Mouse (Mus musculus) stomach, embryonic 14.5 days (tissue): ENCODE results near the gene Zfp3. TPM values are rescaled to one million over a fixed set of nuclear protein-coding genes. Genes with fewer than 3 reads are reported as not detected.
A peak's percentile ranks its signal among the peaks of the same experiment; 100 is the strongest.

Source experiments
- ATAC-seq: fragments of 200-750 bp; cut with Nextera tagmentation; 2 replicates; pipeline ENCODE4 v1.8.0; 2017; ENCODE audit warnings: low read depth, moderate TSS enrichment; ENCODE audit not compliant: insufficient number of reproducible peaks, insufficient read depth, low FRiP score
- H3K27ac ChIP-seq: fragments of 300-500 bp; sonication (generic); 2 replicates; pipeline ENCODE4 v1.5.1; 2014; ENCODE audit warnings: mild to moderate bottlenecking, low read length, moderate library complexity, mixed read lengths
- H3K27me3 ChIP-seq: fragments of 300-500 bp; sonication (generic); 2 replicates; pipeline ENCODE4 v1.6.1; 2014; ENCODE audit warnings: low read length, control low read depth, mixed read lengths; ENCODE audit not compliant: control insufficient read depth, insufficient read depth
- H3K36me3 ChIP-seq: fragments of 300-500 bp; sonication (generic); 2 replicates; pipeline ENCODE4 v1.6.1; 2014; ENCODE audit warnings: mild to moderate bottlenecking, control low read depth, low read length, moderate library complexity, mixed read lengths; ENCODE audit not compliant: control insufficient read depth, insufficient read depth
- H3K4me1 ChIP-seq: fragments of 300-500 bp; sonication (generic); 2 replicates; pipeline ENCODE4 v1.6.1; 2014; ENCODE audit warnings: low read length, control low read depth, mixed read lengths; ENCODE audit not compliant: control insufficient read depth, insufficient read depth
- H3K4me2 ChIP-seq: fragments of 300-500 bp; sonication (generic); replicated peaks from 2 replicates; pipeline ENCODE4 v1.6.1; 2014; ENCODE audit warnings: low read depth, low read length, control low read depth
- H3K4me3 ChIP-seq: fragments of 300-500 bp; sonication (generic); 2 replicates; pipeline ENCODE4 v1.5.1; 2014; ENCODE audit warnings: low read depth, low read length, control low read depth
- H3K9ac ChIP-seq: fragments of 300-500 bp; sonication (generic); replicated peaks from 2 replicates; pipeline ENCODE4 v1.6.1; 2014; ENCODE audit warnings: low read depth, mild to moderate bottlenecking, control low read depth, low read length, moderate library complexity, mixed read lengths
- H3K9me3 ChIP-seq: fragments of 300-500 bp; sonication (generic); 2 replicates; pipeline ENCODE4 v1.6.1; 2016; ENCODE audit warnings: low read depth, low read length, control low read depth; ENCODE audit not compliant: control insufficient read depth
- WGBS: fragments of 180-500 bp; shearing (Covaris S2); extraction: QIAGEN DNeasy Blood & Tissue Kit; methylation state at CpG from one replicate; pipeline ENCODE4 v1.1.7; 2014; 5-methylcytosine and 5-hydroxymethylcytosine counted together
- polyA plus RNA-seq: library from polyadenylated mRNA; unstranded; fragments of >200 nt; fragmentation: Nextera tagmentation; extraction: Ambion mirVana; gene quantifications from 2 replicates; pipeline ENCODE4 v1.2.1, GENCODE M21; 2014

The Zfp3 gene
- 4.5 and 7.0 TPM in 2 replicates for polyA plus RNA-seq

- ATAC-seq = peak; percentile 85
- Histone ChIP-seq H3K27ac (peak within 1 kb of the TSS; percentile 80), H3K4me1 (0 out of 2 replicates have a peak, but pooled peaks cover 4% of the 10 kb centered on the region), H3K9ac (peak within 1 kb of the TSS; percentile 80), H3K36me3 (no peaks in the 10 kb centered on the region), H3K4me3 (peak within 1 kb of the TSS; percentile 69), H3K27me3 (no peaks in the 10 kb centered on the region), H3K9me3 (no peaks in the 10 kb centered on the region), H3K4me2 (peak within 1 kb of the TSS; percentile 77)
- WGBS = under 1% methylated on average over 78 of the region's 78 CpGs
These were observed at the start of gene Zfp3 for GRCm38 (mm10) chr11:70763936-70764808. Zfp3 (plus strand) TSS chr11:70764209.

- no peaks in the 10 kb centered on the region for H3K27me3 ChIP-seq
- no peak for ATAC-seq
- no peak overlapping the region for H3K27ac ChIP-seq
- no peaks in the 10 kb centered on the region for H3K4me1 ChIP-seq
- no peak overlapping the region for H3K4me3 ChIP-seq
- no peaks in the 10 kb centered on the region for H3K9me3 ChIP-seq
- H3K9ac ChIP-seq = no peak overlapping the region
- no peak overlapping the region for H3K4me2 ChIP-seq
- WGBS = 89% methylated on average over 6 of the region's 6 CpGs
- peaks cover 43% of the 10 kb centered on the region for H3K36me3 ChIP-seq
These were observed 48.2 kb upstream of the Zfp3 start for GRCm38 (mm10) chr11:70715832-70716231.

GRCm38 (mm10) chr11:70718481-70718880 is 45.5 kb upstream of the Zfp3 start:
- Histone ChIP-seq H3K9me3 (no peaks in the 10 kb centered on the region), H3K4me1 (no peaks in the 10 kb centered on the region), H3K27ac (no peak overlapping the region), H3K9ac (no peak overlapping the region), H3K27me3 (no peaks in the 10 kb centered on the region), H3K4me2 (no peak overlapping the region), H3K4me3 (no peak overlapping the region), H3K36me3 (peaks cover 47% of the 10 kb centered on the region)
- WGBS = 76% methylated on average over 5 of the region's 5 CpGs
- ATAC-seq = no peak

- H3K4me2 ChIP-seq = no peak overlapping the region
- no peaks in the 10 kb centered on the region for H3K27me3 ChIP-seq
- no peak for ATAC-seq
- H3K9ac ChIP-seq = no peak overlapping the region
- H3K4me3 ChIP-seq = no peak overlapping the region
- H3K27ac ChIP-seq = no peak overlapping the region
- peaks cover 65% of the 10 kb centered on the region for H3K36me3 ChIP-seq
- 90% methylated on average over 3 of the region's 3 CpGs for WGBS
- H3K4me1 ChIP-seq = no peaks in the 10 kb centered on the region
- H3K9me3 ChIP-seq = no peaks in the 10 kb centered on the region
These were observed 43.4 kb upstream of the Zfp3 start for GRCm38 (mm10) chr11:70720567-70720966.

GRCm38 (mm10) chr11:70721072-70721471 is 42.9 kb upstream of the Zfp3 start:
- Histone ChIP-seq H3K36me3 (peaks cover 70% of the 10 kb centered on the region), H3K4me1 (no peaks in the 10 kb centered on the region)

GRCm38 (mm10) chr11:70724706-70725105 is 39.3 kb upstream of the Zfp3 start:
- Histone ChIP-seq H3K4me2 (no peak overlapping the region), H3K4me3 (no peak overlapping the region), H3K27me3 (no peaks in the 10 kb centered on the region), H3K9me3 (no peaks in the 10 kb centered on the region), H3K4me1 (no peaks in the 10 kb centered on the region), H3K36me3 (peaks cover 70% of the 10 kb centered on the region), H3K27ac (no peak overlapping the region), H3K9ac (no peak overlapping the region)
- ATAC-seq = no peak
- 90% methylated on average over 9 of the region's 9 CpGs for WGBS

More at GRCm38 (mm10) chr11:70721072-70721471, 42.9 kb upstream of the Zfp3 start:
- H3K27me3 ChIP-seq = no peaks in the 10 kb centered on the region
- H3K9ac ChIP-seq = no peak overlapping the region
- no peak overlapping the region for H3K4me2 ChIP-seq
- ATAC-seq = no peak
- no peaks in the 10 kb centered on the region for H3K9me3 ChIP-seq
- WGBS = 92% methylated on average over 3 of the region's 3 CpGs
- H3K27ac ChIP-seq = no peak overlapping the region
- H3K4me3 ChIP-seq = no peak overlapping the region

- no peak overlapping the region for H3K9ac ChIP-seq
- H3K9me3 ChIP-seq = no peaks in the 10 kb centered on the region
- H3K36me3 ChIP-seq = peaks cover 59% of the 10 kb centered on the region
- 98% methylated on average over 2 of the region's 2 CpGs for WGBS
- H3K4me2 ChIP-seq = no peak overlapping the region
- H3K27me3 ChIP-seq = no peaks in the 10 kb centered on the region
- no peak overlapping the region for H3K4me3 ChIP-seq
- ATAC-seq = no peak
- H3K27ac ChIP-seq = no peak overlapping the region
- no peaks in the 10 kb centered on the region for H3K4me1 ChIP-seq
These were observed 37.4 kb upstream of the Zfp3 start for GRCm38 (mm10) chr11:70726585-70726984.

GRCm38 (mm10) chr11:70727385-70727784 is 36.6 kb upstream of the Zfp3 start:
- H3K4me1 ChIP-seq = no peaks in the 10 kb centered on the region
- H3K36me3 ChIP-seq = peaks cover 54% of the 10 kb centered on the region
- WGBS = 73% methylated on average over 5 of the region's 5 CpGs

More at GRCm38 (mm10) chr11:70727385-70727784, 36.6 kb upstream of the Zfp3 start:
- H3K27me3 ChIP-seq = no peaks in the 10 kb centered on the region
- no peak overlapping the region for H3K9ac ChIP-seq
- ATAC-seq = no peak
- H3K4me2 ChIP-seq = no peak overlapping the region
- no peaks in the 10 kb centered on the region for H3K9me3 ChIP-seq
- no peak overlapping the region for H3K27ac ChIP-seq
- no peak overlapping the region for H3K4me3 ChIP-seq
